Mouse (Mus musculus) kidney, adult 2 months (tissue): ENCODE measurements at regions not wholly inside any gene's neighbourhood (a gene's known extent, or its start where the extent isn't known, plus 50 kb on each side); places are given as distances from the start of the nearest gene placed in this dataset.

Experiments used
- CTCF ChIP-seq: fragments of 200-500 bp; conservative IDR thresholded peaks from 2 replicates; pipeline ENCODE4 v1.5.1; 2011; ENCODE audit warnings: low read depth, mild to moderate bottlenecking, control low read depth, low read length, moderate library complexity, mixed read lengths; ENCODE audit not compliant: insufficient read depth, insufficient read length
- POLR2A ChIP-seq: fragments of 200-500 bp; IDR thresholded peaks from one replicate; pipeline ENCODE4 v1.6.1; 2011; ENCODE audit warnings: low read depth, low read length, control low read depth

DNA sequence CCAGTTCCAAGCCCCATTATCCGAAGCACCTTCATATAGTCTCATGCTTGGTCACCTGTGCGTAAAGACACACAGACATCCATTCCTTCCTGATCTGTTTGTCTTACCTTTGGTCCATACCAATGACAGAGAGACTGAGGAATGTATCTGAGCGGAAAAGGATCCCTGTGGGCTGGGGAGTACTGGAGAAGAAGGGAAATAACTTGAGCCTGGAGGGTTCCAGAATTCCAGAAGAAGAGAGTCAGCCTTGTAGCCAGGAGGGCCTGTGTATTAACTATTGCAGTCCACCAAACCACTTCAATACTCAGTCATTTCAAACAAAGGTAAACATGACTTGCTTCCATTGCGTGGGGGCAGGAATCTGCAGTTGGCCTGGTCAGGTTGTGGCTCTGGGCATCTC lies 51.0 kb upstream of the Rybp start:
- TF ChIP-seq POLR2A (no peak), CTCF (no peak)
